Mouse (Mus musculus) layer of hippocampus, postnatal 25 days (tissue): ENCODE results near the gene Chrnb2. TPM values are rescaled to one million over a fixed set of nuclear protein-coding genes. Genes with fewer than 3 reads are reported as not detected.
A peak's percentile ranks its signal among the peaks of the same experiment; 100 is the strongest.

Experiments
- DNase-seq, 2 experiments: peaks; one replicate each; pipeline ENCODE4 v3.0.0; 2022; ENCODE audit warnings: mixed read lengths in 2 of 2, low spot score in 1 of 2; ENCODE audit errors: extremely low spot score in 1 of 2
- total RNA-seq, 2 experiments: library from RNA; stranded (reverse); gene quantifications; 2 replicates each; pipeline ENCODE4 v1.2.3; 2021

The Chrnb2 gene
- total RNA-seq, 2 experiments from 2014 or later = 28.2 to 30.5 TPM

- DNase-seq = no peak
Measured at GRCm38 (mm10) chr3:89715967-89716256, 48.5 kb downstream of the Chrnb2 start.

GRCm38 (mm10) chr3:89715207-89715966 is 49.0 kb downstream of the Chrnb2 start:
- DNase-seq = peak in 1 of 2 experiments; percentile 47

GRCm38 (mm10) chr3:89714359-89715206 is 49.8 kb downstream of the Chrnb2 start, which contains the start of gene Adar:
Gene Adar (plus strand): TSS chr3:89715022.
- peak; percentile 91 to 95 for DNase-seq

- DNase-seq = no peak
Measured at GRCm38 (mm10) chr3:89704064-89704463, 60.4 kb downstream of the Chrnb2 start.

- no peak for DNase-seq
Measured at GRCm38 (mm10) chr3:89703596-89703995, 60.8 kb downstream of the Chrnb2 start.

GRCm38 (mm10) chr3:89700461-89700860 is 64.0 kb downstream of the Chrnb2 start:
- DNase-seq = no peak

GRCm38 (mm10) chr3:89698958-89699357 is 65.5 kb downstream of the Chrnb2 start:
- no peak for DNase-seq

Other genes starting within 250 kb of the Chrnb2 start
- gene Kcnn3, start 244.5 kb downstream of the Chrnb2 start, total RNA-seq = 10 to 100 TPM; 22.9 to 23.5 TPM
- gene Adar, start 49.6 kb downstream of the Chrnb2 start, total RNA-seq = 100 to 1,000 TPM; 104 to 112 TPM
- gene Ube2q1, start 9.0 kb upstream of the Chrnb2 start, total RNA-seq = 10 to 100 TPM; 92.7 to 95.9 TPM
- 1 to 10 TPM; 2.7 to 3.1 TPM for gene She, start 66.7 kb upstream of the Chrnb2 start, total RNA-seq
- gene Il6ra, start 148.6 kb upstream of the Chrnb2 start, total RNA-seq = 1 to 10 TPM; 4.9 to 5.6 TPM
- 10 to 100 TPM; 68.9 to 96.3 TPM for gene Atp8b2, start 198.9 kb upstream of the Chrnb2 start, total RNA-seq
- gene Hax1, start 234.1 kb upstream of the Chrnb2 start, total RNA-seq = 10 to 100 TPM; 75.8 to 94.9 TPM